Mouse (Mus musculus): ENCODE measurements around the gene Tle6. TPM values are rescaled to one million over a fixed set of nuclear protein-coding genes. Genes with fewer than 3 reads are reported as not detected.

Tle6 gene
- total RNA-seq, 2 experiments from 2014 or later = 7.2 to 10.6 TPM

GRCm38 (mm10) chr10:81623441-81623840, 22.6 kb upstream of the Tle6 start:
- DNase-seq = no peak

GRCm38 (mm10) chr10:81620786-81621185, 19.9 kb upstream of the Tle6 start:
- DNase-seq = no peak

GRCm38 (mm10) chr10:81619976-81620375, 19.1 kb upstream of the Tle6 start:
- no peak for DNase-seq

- DNase-seq = no peak
Observed at GRCm38 (mm10) chr10:81615486-81615885, 14.6 kb upstream of the Tle6 start.

GRCm38 (mm10) chr10:81612779-81613178, 11.9 kb upstream of the Tle6 start:
- DNase-seq = no peak

- no peak for DNase-seq
Observed at GRCm38 (mm10) chr10:81608308-81608707, 7.4 kb upstream of the Tle6 start.

GRCm38 (mm10) chr10:81605974-81606751, 5.3 kb upstream of the Tle6 start, which contains the start of gene BC025920:
Gene BC025920 (plus strand): TSS chr10:81606270.
- DNase-seq = peak; percentile 95

- no peak for DNase-seq
Observed at GRCm38 (mm10) chr10:81605666-81605973, 4.7 kb upstream of the Tle6 start.

GRCm38 (mm10) chr10:81604968-81605665, 4.2 kb upstream of the Tle6 start:
- DNase-seq = peak; percentile 93

GRCm38 (mm10) chr10:81604019-81604967, 3.4 kb upstream of the Tle6 start:
- DNase-seq = no peak

GRCm38 (mm10) chr10:81602741-81603151, 1.9 kb upstream of the Tle6 start:
- DNase-seq = peak; percentile 34

GRCm38 (mm10) chr10:81601396-81601905, 578 bp upstream of the Tle6 start:
- DNase-seq = no peak

- DNase-seq = no peak
Observed at GRCm38 (mm10) chr10:81600096-81600495, 777 bp downstream of the Tle6 start.

GRCm38 (mm10) chr10:81599630-81600029, 1.2 kb downstream of the Tle6 start:
- DNase-seq = no peak

- no peak for DNase-seq
Observed at GRCm38 (mm10) chr10:81598871-81599270, 2.0 kb downstream of the Tle6 start.

GRCm38 (mm10) chr10:81598342-81598741, 2.5 kb downstream of the Tle6 start:
- no peak for DNase-seq

- DNase-seq = peak; percentile 53
Observed at GRCm38 (mm10) chr10:81597137-81597950, 3.5 kb downstream of the Tle6 start.

- DNase-seq = peak; percentile 36
Observed at GRCm38 (mm10) chr10:81596611-81597010, 4.3 kb downstream of the Tle6 start.

GRCm38 (mm10) chr10:81595599-81595998, 5.3 kb downstream of the Tle6 start:
- DNase-seq = no peak

- no peak for DNase-seq
Observed at GRCm38 (mm10) chr10:81593935-81594334, 6.9 kb downstream of the Tle6 start.

- no peak for DNase-seq
Observed at GRCm38 (mm10) chr10:81593223-81593622, 7.7 kb downstream of the Tle6 start.

GRCm38 (mm10) chr10:81592631-81593030, 8.2 kb downstream of the Tle6 start:
- DNase-seq = no peak

Data from heart, postnatal 4 days (tissue).